Mouse (Mus musculus): ENCODE measurements at regions not wholly inside any gene's neighbourhood (a gene's known extent, or its start where the extent isn't known, plus 50 kb on each side); places are given as distances from the start of the nearest gene placed in this dataset.
A peak's percentile ranks its signal among the peaks of the same experiment; 100 is the strongest.

GRCm38 (mm10) chr17:87501098-87501497 is 54.4 kb upstream of the Calm2 start:
- no peak for DNase-seq (ENCODE audit: extremely low spot score in 1 of 2, low spot score in 1 of 2)

GRCm38 (mm10) chr17:87501687-87502387 is 55.1 kb upstream of the Calm2 start:
- peak; percentile 83 to 86 for DNase-seq (ENCODE audit: extremely low spot score in 1 of 2, low spot score in 1 of 2)

GRCm38 (mm10) chr17:87502388-87503369 is 55.9 kb upstream of the Calm2 start:
- peak in 1 of 2 experiments; percentile 49 for DNase-seq (ENCODE audit: extremely low spot score in 1 of 2, low spot score in 1 of 2)

GRCm38 (mm10) chr17:87503491-87503890 is 56.8 kb upstream of the Calm2 start:
- no peak for DNase-seq (ENCODE audit: extremely low spot score in 1 of 2, low spot score in 1 of 2)

GRCm38 (mm10) chr17:87504960-87505681 is 58.4 kb upstream of the Calm2 start:
- no peak for DNase-seq (ENCODE audit: extremely low spot score in 1 of 2, low spot score in 1 of 2)

GRCm38 (mm10) chr17:87507848-87508247 is 61.1 kb upstream of the Calm2 start:
- no peak for DNase-seq (ENCODE audit: extremely low spot score in 1 of 2, low spot score in 1 of 2)

GRCm38 (mm10) chr17:87508582-87509253 is 62.0 kb upstream of the Calm2 start:
- no peak for DNase-seq (ENCODE audit: extremely low spot score in 1 of 2, low spot score in 1 of 2)

- DNase-seq (ENCODE audit: extremely low spot score in 1 of 2, low spot score in 1 of 2), result no peak
Observed at GRCm38 (mm10) chr17:87512000-87512611, 65.4 kb upstream of the Calm2 start.

- no peak for DNase-seq (ENCODE audit: extremely low spot score in 1 of 2, low spot score in 1 of 2)
Observed at GRCm38 (mm10) chr17:87513822-87514221, 67.1 kb upstream of the Calm2 start.

GRCm38 (mm10) chr17:87514366-87515126 is 67.8 kb upstream of the Calm2 start:
- DNase-seq (ENCODE audit: extremely low spot score in 1 of 2, low spot score in 1 of 2), result no peak

GRCm38 (mm10) chr17:87517258-87517657 is 70.5 kb upstream of the Calm2 start:
- DNase-seq (ENCODE audit: extremely low spot score in 1 of 2, low spot score in 1 of 2), result no peak

- no peak for DNase-seq (ENCODE audit: extremely low spot score in 1 of 2, low spot score in 1 of 2)
Observed at GRCm38 (mm10) chr17:87519454-87519853, 72.7 kb upstream of the Calm2 start.

- DNase-seq (ENCODE audit: extremely low spot score in 1 of 2, low spot score in 1 of 2), result no peak
Observed at GRCm38 (mm10) chr17:87520841-87521240, 74.1 kb upstream of the Calm2 start.

- no peak for DNase-seq (ENCODE audit: extremely low spot score in 1 of 2, low spot score in 1 of 2)
Observed at GRCm38 (mm10) chr17:87521622-87522151, 75.0 kb upstream of the Calm2 start.

- DNase-seq (ENCODE audit: extremely low spot score in 1 of 2, low spot score in 1 of 2), result peak in 1 of 2 experiments; percentile 73
Observed at GRCm38 (mm10) chr17:87522500-87523091, 75.9 kb upstream of the Calm2 start.

- DNase-seq (ENCODE audit: extremely low spot score in 1 of 2, low spot score in 1 of 2), result no peak
Observed at GRCm38 (mm10) chr17:87523643-87524042, 76.9 kb upstream of the Calm2 start.

GRCm38 (mm10) chr17:87527174-87527573 is 80.4 kb upstream of the Calm2 start:
- no peak for DNase-seq (ENCODE audit: extremely low spot score in 1 of 2, low spot score in 1 of 2)

GRCm38 (mm10) chr17:87530162-87530817 is 83.6 kb upstream of the Calm2 start:
- peak in 1 of 2 experiments; percentile 88 for DNase-seq (ENCODE audit: extremely low spot score in 1 of 2, low spot score in 1 of 2)

All from frontal cortex, adult 2 months (tissue).